Mouse (Mus musculus) lung, postnatal 14 days (tissue): ENCODE measurements around the gene Mtrf1l.

Experiments
- DNase-seq: peaks from one replicate; pipeline ENCODE4 v3.0.0; 2021

Mtrf1l gene

DNA sequence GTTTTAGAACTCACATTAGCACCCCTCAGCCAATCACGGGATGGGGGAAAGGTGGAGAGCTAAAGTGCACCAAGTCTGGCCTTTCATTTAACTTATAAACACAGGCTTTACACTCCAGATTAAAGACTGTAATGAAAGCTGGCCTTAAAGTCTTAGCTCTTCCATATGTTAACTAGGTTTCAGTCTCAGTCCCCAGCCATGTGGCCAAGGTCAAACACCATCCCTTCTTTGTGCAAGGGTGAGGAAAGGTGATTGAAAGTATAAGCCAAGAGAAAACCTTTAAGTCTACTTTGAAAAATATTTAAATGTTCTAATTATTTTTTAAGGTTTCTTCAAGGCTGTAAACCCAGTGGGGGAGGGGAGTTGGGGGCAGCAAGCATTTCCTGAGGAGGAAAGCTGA is 20.0 kb downstream of the Mtrf1l start:
- no peak for DNase-seq

DNA sequence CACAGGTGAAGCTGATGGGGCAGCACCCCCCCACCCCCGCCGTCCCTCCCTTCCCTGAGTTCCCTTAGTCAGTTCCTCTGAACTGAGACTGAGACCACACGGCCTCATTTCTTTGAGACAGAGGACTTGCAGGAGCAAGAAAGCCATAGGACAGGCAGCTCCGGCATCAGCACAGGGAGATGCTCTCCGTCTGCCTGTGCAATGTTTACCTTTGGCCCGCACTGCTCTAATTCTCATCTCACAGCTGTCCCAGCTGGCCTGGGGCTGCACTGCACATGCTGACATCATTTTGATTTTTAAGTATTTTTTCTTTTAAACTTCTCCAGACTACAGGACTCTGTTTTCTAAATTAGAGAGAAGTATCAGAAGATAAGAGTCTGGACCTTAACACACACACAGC is 20.8 kb downstream of the Mtrf1l start:
- DNase-seq: no peak

DNA sequence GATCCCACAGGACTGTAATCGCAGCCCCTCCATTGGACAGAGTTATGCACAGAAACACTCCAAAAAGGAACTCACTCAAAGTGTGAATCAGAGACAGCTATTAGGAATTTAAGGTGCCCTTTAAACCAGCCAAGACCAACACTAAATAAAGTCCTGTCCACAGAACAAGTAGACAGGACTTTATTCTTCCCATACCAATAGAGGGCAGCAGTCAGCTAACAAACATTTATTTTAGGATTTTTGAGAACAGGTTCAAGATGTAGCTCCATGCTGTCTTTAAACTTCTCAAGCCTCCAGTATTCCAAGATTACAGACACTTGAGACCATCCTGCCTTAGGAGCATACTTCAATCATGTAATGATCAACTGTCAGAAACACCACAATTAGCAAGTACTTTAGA is 23.2 kb downstream of the Mtrf1l start:
- peak; percentile 8 for DNase-seq

DNA sequence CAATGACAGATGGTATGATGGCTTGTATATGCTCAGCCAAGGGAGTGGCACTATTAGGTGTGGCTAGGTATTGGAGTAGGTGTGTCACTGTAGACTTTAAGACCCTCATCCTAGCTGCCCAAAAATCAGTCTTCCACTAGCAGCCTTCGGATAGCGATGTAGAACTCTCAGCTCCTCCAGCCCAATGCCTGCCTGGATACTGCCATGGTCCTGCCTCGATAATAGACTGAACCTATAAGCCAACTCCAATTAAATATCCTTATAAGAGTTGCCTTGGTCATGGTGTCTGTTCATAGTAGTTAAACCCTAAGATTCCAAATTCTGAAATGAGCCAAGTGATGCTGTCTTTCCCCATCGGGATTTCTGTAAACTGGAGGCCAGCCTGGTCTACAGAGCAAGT is 25.6 kb downstream of the Mtrf1l start:
- no peak for DNase-seq

DNA sequence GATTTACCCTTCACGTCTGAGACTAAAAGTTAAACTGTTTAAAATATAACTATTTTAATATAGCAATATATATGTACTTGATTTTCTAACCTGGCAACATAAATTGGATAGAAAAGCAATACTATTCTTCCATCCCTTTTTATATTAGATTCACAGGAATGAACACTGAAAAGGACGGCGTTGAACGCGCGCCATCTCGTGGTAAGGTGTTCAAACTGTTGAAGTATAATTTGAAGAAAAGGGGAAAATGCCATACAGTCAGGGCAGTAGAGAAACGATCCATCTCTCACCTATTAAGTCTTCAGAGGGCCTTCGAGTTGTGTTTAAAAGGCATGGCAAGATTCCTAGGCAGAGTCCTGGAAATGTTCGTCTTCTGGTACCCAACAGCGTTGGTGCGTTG is 33.1 kb downstream of the Mtrf1l start:
- peak; percentile 58 for DNase-seq

DNA sequence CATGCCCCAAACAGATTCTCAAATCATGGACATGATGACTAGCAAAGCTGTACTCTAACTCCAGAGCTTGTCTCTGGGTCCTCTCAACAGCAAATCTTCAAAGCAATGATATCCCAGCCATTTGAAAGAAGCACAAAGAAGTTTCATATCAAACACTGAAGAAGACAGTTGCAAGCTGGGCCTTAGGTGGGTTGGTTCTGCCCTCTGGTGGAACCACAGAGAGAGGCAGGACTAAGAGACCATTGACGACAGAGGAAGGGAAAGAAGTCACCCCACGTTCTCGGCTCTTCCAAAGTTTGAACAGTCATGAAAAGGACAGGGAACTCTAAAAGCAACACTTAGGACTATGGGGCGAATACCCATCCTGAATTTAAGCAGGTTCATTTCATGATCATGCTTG is 36.8 kb downstream of the Mtrf1l start:
- peak; percentile 15 for DNase-seq
